Mouse (Mus musculus) lung, postnatal 0 days (tissue): ENCODE data around the gene Tsen34. TPM values are rescaled to one million over a fixed set of nuclear protein-coding genes. Genes with fewer than 3 reads are reported as not detected.

ENCODE experiments used
- ATAC-seq: fragments of 200-750 bp; cut with Nextera tagmentation; 2 replicates; pipeline ENCODE4 v1.8.0; 2017; ENCODE audit warnings: moderate library complexity
- DNase-seq: peaks from one replicate; pipeline ENCODE4 v3.0.0-alpha.2; 2016; ENCODE audit warnings: low spot score
- H3K27ac ChIP-seq: fragments of 300-500 bp; sonication (generic); 2 replicates; pipeline ENCODE4 v1.5.1; 2014; ENCODE audit warnings: antibody characterized with exemption, mild to moderate bottlenecking, low read length, mixed read lengths
- H3K27me3 ChIP-seq: fragments of 300-500 bp; sonication (generic); replicated peaks from 2 replicates; pipeline ENCODE4 v1.6.1; 2014; ENCODE audit warnings: low read length, mixed read lengths; ENCODE audit not compliant: insufficient read depth
- H3K36me3 ChIP-seq: fragments of 300-500 bp; sonication (generic); 2 replicates; pipeline ENCODE4 v1.6.1; 2014; ENCODE audit warnings: low read length, mixed read lengths; ENCODE audit not compliant: insufficient read depth
- H3K4me1 ChIP-seq: fragments of 300-500 bp; sonication (generic); 2 replicates; pipeline ENCODE4 v1.6.1; 2014; ENCODE audit warnings: antibody characterized with exemption, low read depth, low read length, mixed read lengths; ENCODE audit not compliant: insufficient read depth
- H3K4me2 ChIP-seq: fragments of 300-500 bp; sonication (generic); replicated peaks from 2 replicates; pipeline ENCODE4 v1.6.1; 2014; ENCODE audit warnings: low read depth, mild to moderate bottlenecking, low read length, moderate library complexity, mixed read lengths
- H3K4me3 ChIP-seq: fragments of 300-500 bp; sonication (generic); 2 replicates; pipeline ENCODE4 v1.5.1; 2014; ENCODE audit warnings: low read depth, low read length
- H3K9ac ChIP-seq: fragments of 300-500 bp; sonication (generic); replicated peaks from 2 replicates; pipeline ENCODE4 v1.6.1; 2014; ENCODE audit warnings: low read depth, mild to moderate bottlenecking
- H3K9me3 ChIP-seq: fragments of 300-500 bp; sonication (generic); 2 replicates; pipeline ENCODE4 v1.6.1; 2016; ENCODE audit warnings: low read length, mixed read lengths
- CTCF ChIP-seq: IDR thresholded peaks from 2 replicates; pipeline ENCODE4 v1.5.1; 2016; ENCODE audit warnings: antibody characterized with exemption, mild to moderate bottlenecking
- EP300 ChIP-seq: IDR thresholded peaks from 2 replicates; pipeline ENCODE4 v1.6.1; 2016; ENCODE audit warnings: antibody characterized with exemption, mild to moderate bottlenecking, control low read depth
- WGBS: fragments of 180-500 bp; shearing (Covaris S2); extraction: QIAGEN DNeasy Blood & Tissue Kit; methylation state at CpG from one replicate; pipeline ENCODE4 v1.1.7; 2014; 5-methylcytosine and 5-hydroxymethylcytosine counted together
- polyA plus RNA-seq: library from polyadenylated mRNA; unstranded; fragments of >200 nt; fragmentation: Nextera tagmentation; extraction: Ambion mirVana; gene quantifications from 2 replicates; pipeline ENCODE4 v1.2.1, GENCODE M21; 2015

The Tsen34 gene
- polyA plus RNA-seq, 1 experiment from 2014 or later, result 155 TPM

DNA sequence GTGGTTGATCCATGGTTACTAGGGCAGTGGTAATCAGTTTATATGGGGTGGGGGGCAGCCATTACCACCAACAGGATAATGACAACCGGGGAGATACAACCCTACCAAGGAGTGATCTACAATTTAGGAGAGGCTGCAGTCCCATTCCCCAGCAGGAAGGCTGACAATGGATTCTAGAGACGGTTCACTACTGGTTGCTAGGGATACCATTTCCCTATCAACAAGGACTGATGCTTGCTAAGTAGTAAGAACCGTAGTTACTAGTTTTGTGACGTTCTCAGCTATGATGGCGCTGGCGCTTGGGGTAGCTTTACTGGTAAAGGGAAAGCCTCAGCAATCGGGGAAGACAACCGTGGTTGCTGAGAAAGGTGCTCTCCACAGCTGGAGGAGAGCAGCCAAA is 8.0 kb upstream of the Tsen34 start:
- Histone ChIP-seq H3K9ac (no peak overlapping the region), H3K36me3 (0 out of 2 replicates have a peak, but pooled peaks cover 5% of the 10 kb centered on the region), H3K4me3 (no peak overlapping the region), H3K4me2 (no peak overlapping the region), H3K4me1 (no peaks in the 10 kb centered on the region), H3K27me3 (no peaks in the 10 kb centered on the region), H3K27ac (no peak overlapping the region), H3K9me3 (no peaks in the 10 kb centered on the region)
- TF ChIP-seq EP300 (no peak), CTCF (no peak)
- DNase-seq, result no peak
- ATAC-seq, result no peak
- 84% methylated on average over 8 of the region's 8 CpGs for WGBS

DNA sequence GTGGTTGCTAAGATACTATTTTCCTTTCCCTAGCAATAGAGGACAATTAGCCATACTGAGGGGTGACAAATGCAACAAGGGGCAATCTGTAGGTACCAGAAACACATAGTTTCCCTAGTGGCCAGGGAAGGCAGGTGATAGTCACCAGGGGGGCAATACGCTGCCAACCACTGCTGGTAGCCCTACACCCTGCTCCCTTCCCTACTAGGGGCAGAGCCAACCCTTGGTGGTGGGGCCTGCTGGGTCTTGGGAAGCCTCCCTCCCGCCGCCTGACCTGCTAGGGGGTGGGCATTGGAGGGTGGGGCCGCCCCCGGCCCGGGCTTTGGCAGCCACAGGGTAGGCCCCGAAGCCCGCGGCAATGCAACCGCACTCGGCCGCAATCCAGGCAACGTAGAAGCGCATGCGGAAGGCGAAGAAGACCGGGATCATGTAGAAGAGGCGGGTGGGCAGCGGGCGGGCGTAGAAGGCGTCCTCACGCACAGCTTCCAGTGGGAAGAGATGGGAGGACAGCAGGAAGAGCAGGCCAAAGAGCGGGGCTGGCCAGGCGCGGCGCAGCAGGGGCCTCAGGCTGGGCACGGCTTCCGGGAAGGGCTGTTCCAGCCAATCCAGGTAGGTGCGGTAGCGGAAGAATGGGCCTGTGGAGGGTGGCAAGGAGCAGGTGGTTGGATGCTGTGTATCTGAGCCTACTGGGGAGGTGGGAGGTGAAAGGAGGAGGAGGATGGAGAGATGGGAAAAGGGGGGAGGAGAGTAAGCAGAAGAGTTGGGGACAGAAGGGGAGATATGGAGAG is 7.1 kb upstream of the Tsen34 start:
- 91% methylated on average over 29 of the region's 31 CpGs for whole genome bisulfite sequencing
- TF ChIP-seq EP300 (no peak), CTCF (no peak)
- no peak overlapping the region for H3K9ac ChIP-seq
- H3K27ac ChIP-seq, result no peak overlapping the region
- H3K27me3 ChIP-seq, result no peaks in the 10 kb centered on the region
- 0 out of 2 replicates have a peak, but pooled peaks cover 5% of the 10 kb centered on the region for H3K36me3 ChIP-seq
- H3K4me3 ChIP-seq, result no peak overlapping the region
- no peak overlapping the region for H3K4me2 ChIP-seq
- ATAC-seq (no peak), DNase-seq (no peak)
- no peaks in the 10 kb centered on the region for H3K9me3 ChIP-seq
- H3K4me1 ChIP-seq, result no peaks in the 10 kb centered on the region

DNA sequence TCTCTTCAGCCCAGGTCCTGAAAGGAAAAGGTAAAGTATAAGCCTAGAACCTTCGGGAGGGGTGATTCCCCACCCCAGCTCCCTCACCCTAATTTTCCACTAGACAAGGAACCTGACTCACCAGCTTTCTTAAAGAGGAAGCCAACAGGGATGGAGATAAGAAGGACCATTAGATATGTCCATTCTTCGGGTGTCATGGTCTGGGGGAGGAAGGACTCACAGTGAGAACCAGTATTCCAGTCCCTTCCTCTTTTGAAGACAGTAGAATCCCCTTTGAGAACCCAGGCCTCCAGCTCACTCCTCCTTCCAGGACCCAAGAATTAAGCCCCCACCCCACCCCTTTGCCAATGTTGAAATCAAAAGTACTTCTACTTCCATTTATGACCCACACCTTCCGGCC is 744 bp upstream of the Tsen34 start:
- 24% methylated on average over 3 of the region's 3 CpGs for WGBS
- no peaks in the 10 kb centered on the region for H3K9me3 ChIP-seq
- no peak for TF ChIP-seq EP300
- TF ChIP-seq CTCF, result no peak
- H3K4me3 ChIP-seq, result peak overlapping the region; percentile 75
- ATAC-seq, result no peak
- peak overlapping the region; percentile 79 for H3K9ac ChIP-seq
- H3K4me1 ChIP-seq, result 0 out of 2 replicates have a peak, but pooled peaks cover 3% of the 10 kb centered on the region
- peak overlapping the region; percentile 94; the same call in 1 of the 2 replicates for H3K27ac ChIP-seq
- peak overlapping the region; percentile 96 for H3K4me2 ChIP-seq
- H3K27me3 ChIP-seq, result no peaks in the 10 kb centered on the region
- H3K36me3 ChIP-seq, result no peaks in the 10 kb centered on the region
- DNase-seq, result peak; percentile 26

DNA sequence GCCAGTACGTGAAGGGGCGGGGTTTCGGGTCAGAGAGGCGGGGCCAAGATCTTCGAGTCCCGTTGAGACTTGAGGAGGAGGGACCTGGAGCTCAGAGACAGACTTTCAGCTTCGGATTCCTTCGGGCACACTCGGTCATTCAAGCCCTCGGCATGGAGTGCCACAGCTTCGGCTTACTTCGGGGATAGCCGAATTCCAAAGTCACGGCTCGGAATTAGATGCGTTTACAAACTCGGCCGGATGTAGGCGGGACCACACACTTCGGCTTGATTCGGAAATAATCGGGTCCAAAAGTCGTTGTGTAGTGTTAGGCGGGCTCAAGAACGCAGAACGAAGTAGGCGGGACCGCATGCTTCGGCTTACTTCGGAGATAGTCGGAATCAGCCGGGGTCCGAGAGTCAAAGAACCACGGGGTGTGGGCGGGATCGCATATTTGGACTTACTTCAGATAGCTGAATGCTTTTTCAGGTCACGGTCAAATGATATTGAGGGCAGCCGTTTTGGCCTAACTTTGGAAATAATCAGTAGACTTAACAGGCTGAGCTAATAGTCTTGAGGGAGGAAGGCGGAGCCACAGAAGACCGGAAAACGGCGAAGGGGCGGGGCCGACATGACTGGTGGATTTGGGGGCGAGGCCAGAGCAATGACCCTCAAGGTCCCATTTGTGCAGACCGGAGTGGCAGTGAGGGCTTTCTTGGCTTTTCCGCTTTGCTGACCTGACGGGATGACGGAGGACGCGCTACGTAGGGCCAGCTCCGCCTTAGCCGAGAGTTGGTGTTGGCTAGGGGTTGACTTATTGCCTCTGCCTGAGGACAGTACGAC is 535 bp downstream of the Tsen34 start, which contains the start of gene Mboat7:
Mboat7 (minus strand) TSS at position 537 of the 822 bp plus-strand sequence.
- Histone ChIP-seq H3K9ac (peak within 1 kb of the TSS; percentile 79), H3K4me3 (peak within 1 kb of the TSS; percentile 75), H3K36me3 (peaks cover 5% of the 10 kb centered on the region; the same call in 1 of the 2 replicates), H3K9me3 (no peaks in the 10 kb centered on the region), H3K27ac (peak within 1 kb of the TSS; percentile 94), H3K4me2 (peak within 1 kb of the TSS; percentile 96), H3K27me3 (no peaks in the 10 kb centered on the region), H3K4me1 (0 out of 2 replicates have a peak, but pooled peaks cover 3% of the 10 kb centered on the region)
- peak; percentile 90 for ATAC-seq
- TF ChIP-seq CTCF (no peak), EP300 (peak; percentile 75)
- DNase-seq, result peak; percentile 99
- WGBS, result under 1% methylated on average over 55 of the region's 55 CpGs

DNA sequence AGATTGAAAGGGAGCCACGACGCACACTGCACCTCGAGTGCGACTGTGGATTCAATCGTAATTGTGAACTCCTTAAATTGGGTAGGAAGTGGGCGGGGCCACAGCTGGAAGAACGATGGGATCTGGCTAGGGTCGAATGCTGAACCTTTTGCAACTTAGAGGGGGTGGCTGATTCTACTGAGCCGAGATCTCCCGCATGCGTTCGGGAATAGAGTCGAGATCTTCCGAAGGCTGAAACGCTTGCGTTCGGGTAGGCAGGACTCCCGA is 1.1 kb downstream of the Tsen34 start:
- H3K9ac ChIP-seq, result peak overlapping the region; percentile 71
- no peaks in the 10 kb centered on the region for H3K9me3 ChIP-seq
- no peaks in the 10 kb centered on the region for H3K27me3 ChIP-seq
- peaks cover 5% of the 10 kb centered on the region; the same call in 1 of the 2 replicates for H3K36me3 ChIP-seq
- ATAC-seq (no peak), DNase-seq (no peak)
- under 1% methylated on average over 18 of the region's 18 CpGs for WGBS
- TF ChIP-seq EP300 (no peak), CTCF (no peak)
- 0 out of 2 replicates have a peak, but pooled peaks cover 3% of the 10 kb centered on the region for H3K4me1 ChIP-seq
- peak overlapping the region; percentile 96 for H3K4me2 ChIP-seq
- H3K27ac ChIP-seq, result peak overlapping the region; percentile 94
- H3K4me3 ChIP-seq, result peak overlapping the region; percentile 75
